Mouse (Mus musculus) erythroblast, embryonic 14.5 days (primary cell): ENCODE results near the gene Kcnq2.

Experiments used
- GATA1 ChIP-seq: IDR thresholded peaks from 2 replicates; pipeline ENCODE4 v1.6.1; 2012; ENCODE audit warnings: low read length, inconsistent platforms, mixed read lengths
- TAL1 ChIP-seq: IDR thresholded peaks from 3 replicates; pipeline ENCODE4 v1.6.1; 2012; ENCODE audit warnings: low read length, inconsistent platforms, mixed read lengths

GRCm38 (mm10) chr2:181166469-181166868, 31.4 kb upstream of the Kcnq2 start:
- TF ChIP-seq GATA1 (no peak), TAL1 (no peak)
